Mouse (Mus musculus) kidney, postnatal 10 days (tissue): ENCODE measurements around the gene Ptprm.
A peak's percentile ranks its signal among the peaks of the same experiment; 100 is the strongest.

ENCODE experiments used
- DNase-seq: peaks from one replicate; pipeline ENCODE4 v3.0.0; 2021; ENCODE audit warnings: mixed read lengths

The Ptprm gene

DNA sequence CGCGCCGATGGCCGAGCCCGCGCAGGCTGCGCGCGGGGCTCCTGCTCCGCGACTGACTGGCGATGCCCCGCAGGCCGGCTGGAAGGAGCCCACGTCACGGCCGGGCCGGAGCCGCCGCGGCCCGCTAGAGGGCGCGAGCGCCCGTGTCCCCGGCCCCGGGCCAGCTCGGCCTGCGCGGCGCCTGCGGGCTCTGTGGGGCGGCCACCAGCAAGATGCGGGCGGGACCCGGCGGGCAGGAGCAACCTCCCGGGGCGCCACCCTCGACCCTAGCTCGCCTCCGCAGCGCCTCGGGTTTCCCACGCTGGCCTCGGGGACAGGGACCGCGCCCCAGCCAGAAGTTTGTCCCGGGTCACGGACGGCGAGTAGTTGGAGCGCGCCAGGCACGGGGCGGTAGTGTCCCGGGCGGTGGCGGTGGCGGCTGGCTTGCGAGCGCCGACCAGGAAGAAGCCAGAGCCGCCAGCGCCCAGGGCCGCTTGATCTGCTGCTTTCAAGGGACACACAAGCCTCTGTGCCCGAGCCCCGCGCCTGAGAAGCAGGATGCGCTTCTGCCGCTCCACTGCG, at the start of gene Ptprm:
Ptprm (minus strand) TSS at position 7 of the 561 bp plus-strand sequence.
- peak; percentile 92 for DNase-seq

GRCm38 (mm10) chr17:67396205-67396604, 41.9 kb upstream of the Ptprm start:
- no peak for DNase-seq

- no peak for DNase-seq
These were observed 36.6 kb upstream of the Ptprm start for GRCm38 (mm10) chr17:67390851-67391250.

- no peak for DNase-seq
These were observed 33.9 kb upstream of the Ptprm start for GRCm38 (mm10) chr17:67388171-67388570.

- DNase-seq, result no peak
These were observed 31.0 kb upstream of the Ptprm start for GRCm38 (mm10) chr17:67385286-67385685.

DNA sequence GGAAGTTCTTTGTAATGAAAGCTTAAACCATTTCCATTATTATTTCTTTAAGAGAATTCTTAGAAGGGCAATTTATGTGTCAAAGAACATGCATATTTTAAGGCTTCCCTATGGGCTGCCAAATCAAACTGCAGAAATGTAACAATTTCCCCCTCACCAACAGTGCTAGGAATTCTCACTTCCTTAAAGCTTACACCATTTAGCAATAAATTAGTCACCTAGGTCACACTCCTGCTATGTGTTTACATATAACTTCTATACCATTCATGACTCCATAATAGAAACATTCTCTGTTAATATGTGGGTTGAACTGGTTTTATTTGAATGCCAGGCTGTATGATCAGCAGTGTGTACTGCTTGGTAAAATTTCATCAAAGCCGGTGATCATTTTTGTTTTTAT, 29.4 kb upstream of the Ptprm start:
- DNase-seq, result no peak

GRCm38 (mm10) chr17:67381618-67382017, 27.4 kb upstream of the Ptprm start:
- no peak for DNase-seq

- no peak for DNase-seq
These were observed 13.6 kb upstream of the Ptprm start for GRCm38 (mm10) chr17:67367866-67368265.

- DNase-seq, result no peak
These were observed 10.2 kb upstream of the Ptprm start for GRCm38 (mm10) chr17:67364491-67364890.

DNA sequence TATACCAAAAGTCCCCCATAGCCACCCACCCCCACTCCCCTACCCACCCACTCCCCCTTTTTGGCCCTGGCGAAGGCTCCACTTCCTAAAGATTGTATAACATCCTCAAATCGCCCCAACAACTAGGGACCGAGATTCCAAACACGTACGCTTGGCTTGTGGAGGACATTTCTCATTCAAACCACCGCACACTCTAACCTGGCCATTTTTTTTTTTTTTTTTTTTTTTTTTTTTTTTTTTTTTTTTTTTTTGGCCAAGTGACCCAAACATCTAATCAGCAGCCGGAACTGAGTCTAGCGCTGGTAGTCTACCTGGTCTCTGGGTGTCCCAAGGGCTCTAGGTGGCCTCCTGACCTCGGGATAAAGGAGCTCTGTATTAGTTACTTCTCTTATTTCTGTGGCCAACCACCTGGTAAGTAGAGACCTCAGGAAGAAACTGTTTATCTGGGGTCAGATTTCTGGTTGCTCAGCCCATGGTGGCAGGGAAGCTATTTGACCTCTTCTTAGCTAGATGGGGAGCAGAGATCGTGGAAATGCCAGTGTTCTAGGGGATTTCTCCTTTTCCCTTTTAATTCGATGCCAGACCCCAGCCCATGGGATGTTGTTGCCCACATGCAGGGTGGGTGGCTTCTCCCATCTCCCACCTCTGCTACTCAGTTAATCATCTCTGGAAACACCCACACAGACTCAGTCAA, 9.3 kb upstream of the Ptprm start:
- DNase-seq, result no peak

DNA sequence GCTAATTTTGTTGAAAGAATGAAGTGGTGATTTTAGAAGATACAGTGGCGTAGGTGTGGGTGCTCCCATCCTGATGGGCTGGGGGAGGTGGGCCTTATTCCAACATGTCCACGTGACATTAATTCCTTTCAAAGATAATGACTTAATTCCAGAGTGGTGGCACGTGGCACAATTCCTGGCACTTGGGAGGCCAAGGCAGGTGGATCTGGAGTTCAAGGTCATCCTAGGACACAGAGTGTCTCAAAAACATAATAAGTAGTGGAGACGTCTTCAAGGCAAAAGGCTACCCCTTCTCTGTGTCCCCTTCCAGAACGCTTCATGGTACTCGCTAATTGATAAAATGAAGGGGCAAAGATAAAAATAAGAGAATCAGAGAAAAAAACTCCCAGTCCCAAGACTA, 7.9 kb upstream of the Ptprm start:
- no peak for DNase-seq

DNA sequence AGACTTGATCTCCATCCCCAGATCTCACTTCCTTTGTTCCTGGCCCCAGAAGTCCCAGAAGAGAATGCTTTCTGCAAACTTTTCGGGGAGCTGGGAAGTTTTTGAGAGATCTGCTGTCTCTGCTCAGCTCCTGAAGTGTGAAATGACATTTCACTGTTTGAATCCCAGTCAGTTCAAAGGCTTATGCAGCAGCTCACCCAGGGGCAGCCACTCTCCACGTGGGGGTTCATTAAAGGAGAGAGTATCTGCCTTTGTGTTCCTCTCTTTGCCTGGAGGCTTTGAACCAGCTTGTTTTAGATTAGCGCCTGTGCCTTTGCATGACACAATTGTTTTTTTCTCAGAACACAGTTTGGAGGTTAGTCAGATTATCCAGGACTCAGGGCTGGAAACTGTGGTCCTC, 6.3 kb upstream of the Ptprm start:
- DNase-seq, result no peak

DNA sequence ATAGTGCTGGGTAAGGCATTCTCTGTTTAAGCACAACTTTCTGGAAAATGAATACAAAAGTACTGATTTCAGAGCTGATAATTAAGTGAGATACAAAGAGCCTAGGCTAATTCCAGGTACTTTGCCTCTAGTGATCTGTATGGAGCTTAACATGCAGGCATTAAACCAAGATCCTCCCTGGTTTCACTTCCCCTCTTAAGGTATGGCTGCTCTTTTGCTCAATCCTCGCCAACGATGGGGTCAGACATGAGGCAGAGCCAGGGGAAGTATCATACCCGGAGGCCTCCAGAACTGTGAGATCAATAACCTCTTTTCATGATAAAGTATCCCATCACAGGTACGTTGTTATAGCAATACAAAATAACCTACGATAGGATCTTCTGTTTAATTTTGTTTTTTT, 5.3 kb upstream of the Ptprm start:
- no peak for DNase-seq

DNA sequence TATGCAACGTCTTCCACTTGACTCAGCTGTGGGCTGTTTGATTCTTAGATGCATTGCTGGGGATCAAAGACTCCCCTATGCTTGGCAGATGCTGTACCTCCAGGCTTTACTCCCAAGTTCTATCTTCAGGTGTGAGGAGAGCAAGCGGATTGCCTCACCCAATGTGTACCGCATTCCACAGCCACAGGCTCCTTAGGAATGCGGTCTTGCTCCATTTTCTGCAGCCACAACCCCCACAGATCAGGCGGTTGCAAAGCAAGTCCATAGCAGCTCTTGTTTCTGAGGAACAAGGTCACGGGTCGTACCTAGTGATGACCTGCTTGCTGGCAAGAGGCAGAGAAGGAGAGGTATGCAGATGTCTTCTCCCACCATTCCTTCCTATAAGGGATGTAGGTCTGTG, 4.3 kb upstream of the Ptprm start:
- DNase-seq, result no peak

DNA sequence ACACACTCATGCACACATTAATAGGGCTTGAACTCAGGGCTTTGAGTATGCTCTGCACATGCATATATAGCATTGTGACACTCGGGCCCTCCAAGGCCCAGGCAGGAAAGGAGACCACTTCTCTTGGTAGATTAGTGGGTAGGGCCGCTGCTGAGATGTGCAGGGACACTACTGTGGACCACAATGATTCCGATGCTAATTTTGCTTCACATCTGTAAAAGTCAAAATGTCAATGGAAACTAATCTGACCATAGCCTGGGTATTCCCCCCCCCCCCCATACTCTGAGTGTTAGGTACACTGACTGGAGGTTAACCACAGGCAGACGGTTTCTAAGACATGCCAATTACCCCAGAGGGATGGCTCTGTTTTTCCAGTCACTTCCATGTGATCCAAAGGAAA, 2.9 kb upstream of the Ptprm start:
- no peak for DNase-seq

- no peak for DNase-seq
These were observed 994 bp upstream of the Ptprm start for GRCm38 (mm10) chr17:67355251-67355650.

- DNase-seq, result no peak
These were observed 334 bp downstream of the Ptprm start for GRCm38 (mm10) chr17:67353796-67354450.

GRCm38 (mm10) chr17:67352956-67353795, 1.1 kb downstream of the Ptprm start:
- DNase-seq, result peak; percentile 76

GRCm38 (mm10) chr17:67351423-67351822, 2.8 kb downstream of the Ptprm start:
- DNase-seq, result no peak

- DNase-seq, result no peak
These were observed 3.7 kb downstream of the Ptprm start for GRCm38 (mm10) chr17:67350536-67350935.

DNA sequence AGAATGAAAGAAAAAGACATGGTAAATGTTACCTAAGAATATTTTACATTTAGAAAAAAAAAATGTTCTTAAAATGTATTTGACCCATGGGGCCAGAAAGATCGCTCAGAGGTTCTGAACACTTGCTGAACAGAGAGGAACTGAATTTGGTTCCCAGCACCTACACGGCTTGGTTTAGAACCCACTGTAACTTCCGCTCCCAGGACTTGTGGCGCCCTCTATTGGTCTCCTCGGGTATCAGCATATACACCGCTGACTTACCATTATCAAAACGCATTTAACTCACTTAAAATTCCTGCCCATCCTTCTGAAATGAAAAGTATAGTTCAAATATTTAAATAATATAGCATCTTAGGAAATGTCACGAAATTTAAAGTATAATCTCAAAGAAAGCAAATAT, 4.7 kb downstream of the Ptprm start:
- no peak for DNase-seq

- DNase-seq, result peak; percentile 56
These were observed 7.3 kb downstream of the Ptprm start for GRCm38 (mm10) chr17:67346921-67347320.

DNA sequence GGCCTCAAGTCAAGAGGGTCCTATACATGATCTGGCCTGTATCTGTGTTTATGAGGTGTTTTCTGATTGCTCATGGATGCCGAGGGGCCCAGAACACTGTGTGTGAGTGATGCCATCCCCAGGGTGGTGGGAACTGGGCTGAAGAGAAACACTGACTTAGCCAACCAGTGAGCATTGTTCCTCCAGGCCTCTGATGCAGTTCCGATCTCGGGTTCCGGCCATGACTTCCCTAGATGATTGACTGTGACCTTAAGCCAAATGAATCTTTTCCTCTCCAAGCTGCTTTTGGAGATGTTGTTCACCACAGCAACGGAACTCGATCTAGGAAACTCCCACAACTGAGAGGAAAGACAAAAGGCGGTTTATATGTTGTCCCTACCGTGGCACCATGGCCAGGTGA, 9.1 kb downstream of the Ptprm start:
- DNase-seq, result no peak

DNA sequence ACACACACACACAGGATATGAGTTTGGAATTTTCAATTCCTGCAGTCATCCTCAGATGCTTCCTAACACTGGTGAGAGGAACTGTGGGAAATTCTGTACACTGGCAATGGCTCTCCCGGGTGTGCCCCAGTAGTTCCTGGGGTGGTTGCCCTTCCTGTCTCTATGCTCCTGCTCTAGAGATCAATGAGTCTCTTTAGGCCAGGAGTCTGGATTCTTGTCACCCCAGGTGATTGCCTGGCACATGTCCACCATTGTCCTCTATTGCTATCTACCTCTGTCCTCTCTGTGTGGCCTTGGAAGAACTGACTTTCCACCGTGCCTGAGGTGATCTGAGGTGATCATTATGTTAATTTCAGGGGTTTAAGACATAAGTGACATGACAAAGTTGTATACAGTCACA, 10.8 kb downstream of the Ptprm start:
- DNase-seq, result no peak
